Mouse (Mus musculus) embryonic fibroblast, embryonic 13.5 days (primary cell): Measurements from ENCODE around the gene Ly6g5c. TPM values are rescaled to one million over a fixed set of nuclear protein-coding genes. Genes with fewer than 3 reads are reported as not detected.
A peak's percentile ranks its signal among the peaks of the same experiment; 100 is the strongest.

ENCODE experiments used
- H3K27ac ChIP-seq: 2 replicates; pipeline ENCODE4 v1.5.1; 2012; ENCODE audit warnings: low read length, control low read depth, inconsistent platforms; ENCODE audit not compliant: insufficient read depth
- H3K4me1 ChIP-seq: 2 replicates; pipeline ENCODE4 v1.6.1; 2011; ENCODE audit warnings: low read length; ENCODE audit not compliant: control insufficient read depth, insufficient read depth
- H3K4me3 ChIP-seq: 2 replicates; pipeline ENCODE4 v1.5.1; 2011; ENCODE audit warnings: mild to moderate bottlenecking, control low read depth, low read length; ENCODE audit not compliant: insufficient read depth
- CTCF ChIP-seq: IDR thresholded peaks from 2 replicates; pipeline ENCODE4 v1.5.1; 2011; ENCODE audit warnings: mild to moderate bottlenecking, control low read depth, low read length, moderate library complexity, borderline replicate concordance; ENCODE audit not compliant: insufficient read depth
- POLR2A ChIP-seq: IDR thresholded peaks from 2 replicates; pipeline ENCODE4 v1.6.1; 2011; ENCODE audit warnings: low read depth, mild to moderate bottlenecking, control low read depth, low read length, moderate library complexity
- polyA plus RNA-seq: library from polyadenylated mRNA; stranded (reverse); fragments of >200 nt; gene quantifications from 2 replicates; pipeline ENCODE4 v1.2.4, GENCODE M21; 2011; ENCODE audit warnings: low read depth; ENCODE audit not compliant: missing spikeins, insufficient read length

Ly6g5c gene
- polyA plus RNA-seq, 1 experiment, result not detected

DNA sequence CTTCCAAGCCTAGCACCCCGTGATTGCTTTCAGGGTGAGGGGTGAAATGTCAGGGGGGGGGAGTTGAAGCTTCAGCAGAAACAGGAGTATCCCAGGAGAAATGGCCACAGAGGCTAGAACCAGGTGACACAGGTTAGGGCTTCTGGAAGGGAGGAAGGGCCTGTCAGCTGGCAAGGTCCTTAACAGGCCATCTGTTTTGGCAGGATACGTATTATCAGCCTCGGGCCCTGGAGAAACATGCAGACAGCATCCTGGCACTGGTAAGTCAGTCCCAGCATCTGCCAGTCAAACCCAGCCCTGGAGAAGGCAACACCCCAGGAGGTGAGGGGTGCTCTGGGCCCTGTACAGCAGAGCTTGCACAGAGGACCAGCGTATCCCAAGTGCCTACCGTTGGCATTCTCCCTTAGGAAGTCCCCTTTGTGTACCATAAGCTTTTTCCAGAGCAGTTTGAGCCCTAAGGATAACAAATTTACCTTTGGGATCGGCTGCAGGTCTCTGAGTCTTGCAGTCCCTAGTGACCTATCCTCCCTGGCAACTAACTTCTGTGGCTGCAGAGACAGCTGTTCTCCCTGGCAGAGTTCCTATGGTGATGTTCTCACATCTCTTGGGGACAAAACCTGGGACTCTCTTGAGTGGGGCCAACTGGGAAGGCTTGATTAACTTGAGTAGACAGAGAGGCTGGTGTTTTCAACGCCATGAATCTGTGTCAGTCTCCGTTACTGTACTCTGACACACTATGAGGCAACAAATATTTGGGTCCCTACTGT lies 17.7 kb upstream of the Ly6g5c start:
- Histone ChIP-seq H3K4me3 (peak overlapping the region; percentile 94), H3K4me1 (0 out of 2 replicates have a peak, but pooled peaks cover 4% of the 10 kb centered on the region), H3K27ac (no peak overlapping the region)
- TF ChIP-seq CTCF, result no peak
- no peak for TF ChIP-seq POLR2A

DNA sequence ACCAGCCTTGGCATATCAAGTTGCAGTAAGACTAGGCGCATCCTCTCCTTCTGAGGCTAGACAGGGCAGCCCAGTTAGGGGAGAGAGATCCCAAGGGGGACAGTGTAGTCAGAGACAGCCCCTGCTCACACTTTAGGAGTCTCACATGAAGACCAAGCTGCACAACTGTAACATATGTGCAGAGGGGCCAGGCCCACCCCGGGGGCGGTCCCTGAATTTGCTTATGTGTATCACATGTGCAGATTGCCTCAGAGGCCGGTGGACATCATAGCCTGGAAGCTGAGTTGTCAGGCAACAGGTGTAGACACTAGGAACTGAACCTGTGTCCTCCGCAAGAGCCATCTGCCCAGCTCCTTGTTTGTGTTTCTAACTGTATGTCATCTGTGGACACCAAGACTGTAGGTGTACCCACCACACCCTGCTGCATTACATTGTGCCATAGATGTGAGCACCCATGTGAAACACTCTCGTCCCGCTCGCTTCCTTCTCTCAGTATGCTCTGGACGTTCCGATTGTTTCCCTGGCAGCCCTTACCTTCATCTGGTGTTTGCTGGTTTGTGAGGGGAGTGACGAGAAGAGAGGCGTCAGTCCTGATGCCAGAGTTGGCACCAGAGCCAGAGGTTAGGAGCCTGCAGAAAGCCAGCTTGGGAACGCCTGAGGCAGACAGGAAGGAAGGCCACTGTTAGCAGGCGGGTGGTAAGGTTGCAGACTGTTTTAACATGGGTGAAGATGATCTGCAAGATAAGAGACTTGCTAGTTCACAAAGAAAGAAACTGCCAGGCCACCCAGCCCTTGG lies 15.5 kb upstream of the Ly6g5c start:
- Histone ChIP-seq H3K27ac (no peak overlapping the region), H3K4me3 (no peak overlapping the region), H3K4me1 (0 out of 2 replicates have a peak, but pooled peaks cover 4% of the 10 kb centered on the region)
- TF ChIP-seq CTCF (no peak), POLR2A (no peak)

DNA sequence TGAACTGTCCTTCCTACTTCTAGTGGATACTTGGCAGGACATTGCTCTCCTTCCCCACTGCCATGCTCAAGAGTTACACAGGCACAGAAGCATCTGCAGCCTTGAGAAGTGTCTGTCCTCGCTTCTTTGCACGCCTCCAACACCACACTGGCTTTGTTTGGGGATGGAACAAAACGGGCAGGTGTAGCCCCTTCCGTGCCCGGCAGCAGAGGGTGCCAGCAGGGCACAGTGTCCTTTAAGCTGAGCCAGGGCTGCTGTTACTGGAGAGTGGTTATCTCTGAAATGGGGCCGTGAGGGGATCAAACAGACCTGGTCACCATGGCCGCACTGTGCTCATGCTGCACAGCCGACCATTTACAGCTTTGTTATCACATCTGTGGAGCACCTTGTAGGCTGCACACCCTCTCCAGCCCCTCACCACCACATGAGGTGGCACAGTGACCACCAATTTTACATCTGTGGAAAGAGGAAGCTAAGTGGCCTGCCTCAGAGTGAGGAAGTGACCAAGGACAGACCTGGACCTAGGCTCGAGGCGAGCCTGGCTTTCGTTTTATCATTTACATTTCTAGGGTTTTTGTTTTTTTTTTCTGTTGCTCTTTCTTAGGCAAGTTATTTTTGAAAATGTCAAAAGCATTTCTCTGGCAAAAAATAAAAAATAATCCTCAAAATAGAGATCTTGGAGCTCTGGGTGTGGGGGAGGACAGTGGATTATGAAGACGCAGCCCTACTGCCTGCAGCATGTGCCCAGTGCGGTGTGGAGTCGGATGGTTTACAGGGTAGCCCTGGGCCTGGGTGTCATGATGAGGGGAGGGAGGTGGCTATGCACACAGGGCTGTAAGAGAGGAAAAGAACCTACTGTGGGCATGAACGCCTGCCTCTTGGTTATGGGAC lies 13.4 kb upstream of the Ly6g5c start:
- TF ChIP-seq POLR2A (no peak), CTCF (no peak)
- Histone ChIP-seq H3K27ac (no peak overlapping the region), H3K4me1 (0 out of 2 replicates have a peak, but pooled peaks cover 4% of the 10 kb centered on the region), H3K4me3 (no peak overlapping the region)

DNA sequence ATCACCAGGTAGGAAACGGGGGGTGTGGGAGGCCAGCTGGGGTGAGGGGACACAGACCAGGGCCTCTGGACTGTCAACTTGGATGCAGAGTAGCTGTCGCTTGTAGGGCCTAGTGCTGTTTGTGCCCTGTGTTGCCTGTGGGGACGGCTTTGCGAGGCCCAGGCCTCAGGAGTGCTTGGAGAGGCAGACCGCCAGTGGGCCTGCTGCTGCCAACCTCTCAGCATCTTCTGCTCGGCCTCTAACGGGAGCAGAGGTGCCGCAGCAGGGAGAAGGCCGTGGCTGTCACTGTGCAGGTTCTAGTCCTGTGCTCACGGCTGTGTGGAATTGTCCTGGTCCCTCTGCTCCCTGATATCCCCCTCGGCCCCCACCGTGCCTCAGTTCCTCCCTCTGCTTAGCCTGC lies 11.5 kb upstream of the Ly6g5c start:
- no peak overlapping the region for H3K4me3 ChIP-seq
- H3K4me1 ChIP-seq, result no peaks in the 10 kb centered on the region
- H3K27ac ChIP-seq, result no peak overlapping the region
- TF ChIP-seq CTCF (no peak), POLR2A (no peak)

DNA sequence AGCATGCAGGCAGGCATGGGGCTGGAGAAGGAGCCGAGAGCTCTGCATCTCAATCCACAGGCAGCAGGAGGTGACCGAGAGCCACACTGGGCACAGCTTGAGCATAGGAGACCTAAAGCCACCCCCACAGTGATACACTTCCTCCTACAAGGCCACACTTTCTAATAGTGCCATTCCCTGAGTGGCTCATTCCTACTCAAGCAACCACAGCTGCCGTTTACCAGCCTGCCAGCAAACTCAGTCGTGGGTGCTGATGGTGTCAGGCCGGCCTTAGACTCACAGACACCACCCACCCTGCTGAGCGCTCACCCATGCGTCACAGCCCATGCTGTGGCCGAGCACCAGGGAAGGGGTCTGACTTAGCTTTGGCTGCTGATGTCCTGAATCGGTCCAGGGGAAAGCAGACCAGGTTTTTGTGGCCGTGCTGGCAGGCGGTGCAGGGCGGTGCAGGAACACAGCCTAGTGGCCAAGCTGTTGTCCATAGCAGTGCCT lies 10.9 kb upstream of the Ly6g5c start:
- Histone ChIP-seq H3K27ac (no peak overlapping the region), H3K4me1 (no peaks in the 10 kb centered on the region)
- TF ChIP-seq CTCF (no peak), POLR2A (no peak)

DNA sequence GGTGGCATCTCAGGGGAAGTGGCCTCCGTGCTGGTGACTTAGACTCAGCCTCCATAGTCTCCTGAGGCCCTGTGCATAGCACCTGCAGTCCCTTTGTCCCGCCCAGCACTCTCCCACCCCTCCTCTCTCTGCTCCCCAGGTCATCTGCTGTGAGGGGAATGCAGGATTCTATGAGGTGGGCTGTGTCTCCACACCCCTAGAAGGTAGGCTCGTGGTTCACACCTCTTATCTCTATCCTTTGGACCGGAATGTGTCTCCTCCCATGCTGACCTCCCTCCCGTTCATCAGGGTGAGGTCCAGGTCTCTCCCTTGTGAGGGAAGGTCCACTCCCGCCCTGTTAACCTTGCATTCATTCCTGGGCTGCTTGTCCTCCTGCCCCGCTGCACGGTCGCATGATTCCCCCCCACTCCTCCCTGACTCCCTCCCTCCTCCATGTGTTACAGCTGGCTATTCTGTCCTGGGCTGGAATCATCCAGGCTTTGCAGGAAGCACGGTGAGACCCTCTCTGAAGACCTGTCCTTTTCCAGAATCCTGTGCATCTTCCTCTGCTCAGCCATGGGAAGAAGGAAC lies 7.8 kb upstream of the Ly6g5c start:
- no peak overlapping the region for H3K4me3 ChIP-seq
- no peak overlapping the region for H3K27ac ChIP-seq
- no peak for TF ChIP-seq CTCF
- no peak for TF ChIP-seq POLR2A
- H3K4me1 ChIP-seq, result no peaks in the 10 kb centered on the region

More for the DNA sequence above, 10.9 kb upstream of the Ly6g5c start:
- no peak overlapping the region for H3K4me3 ChIP-seq

DNA sequence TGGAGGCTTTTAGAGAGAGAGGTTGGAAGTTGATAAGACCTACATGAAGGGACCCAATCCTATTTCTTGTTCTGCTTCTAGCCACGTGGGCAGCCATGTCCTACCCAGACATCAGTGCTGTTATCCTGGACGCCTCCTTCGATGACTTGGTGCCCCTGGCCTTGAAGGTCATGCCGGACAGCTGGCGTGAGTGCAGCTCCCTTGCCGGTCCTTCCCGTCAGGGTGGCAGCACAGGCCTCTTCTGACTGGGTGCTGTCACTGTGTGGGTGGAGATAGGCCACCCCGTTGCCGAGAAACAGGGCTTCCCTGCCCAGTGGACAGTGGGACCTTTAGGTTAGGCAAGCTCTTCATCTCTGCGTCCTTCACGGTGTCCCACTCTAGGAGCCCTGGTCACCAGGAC lies 6.9 kb upstream of the Ly6g5c start:
- Histone ChIP-seq H3K4me1 (no peaks in the 10 kb centered on the region), H3K27ac (no peak overlapping the region), H3K4me3 (no peak overlapping the region)
- no peak for TF ChIP-seq POLR2A
- no peak for TF ChIP-seq CTCF

DNA sequence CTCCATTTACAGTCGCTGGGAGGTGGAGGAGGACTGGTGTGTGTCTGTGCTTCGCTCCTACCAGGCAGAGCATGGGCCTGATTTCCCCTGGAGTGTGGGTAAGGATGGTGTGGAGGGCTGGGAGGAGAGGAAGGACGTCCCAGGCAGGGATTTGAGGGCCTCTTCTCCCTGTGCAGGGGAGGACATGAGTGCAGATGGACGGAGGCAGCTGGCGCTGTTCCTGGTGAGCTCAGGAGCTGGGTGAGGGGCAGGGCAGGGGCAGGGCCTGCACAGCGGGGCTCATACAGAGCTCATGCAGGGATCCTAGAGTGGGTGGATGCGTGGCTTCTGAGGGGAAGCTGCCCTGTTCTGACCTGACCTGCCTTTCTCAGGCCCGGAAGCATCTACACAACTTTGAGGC lies 5.8 kb upstream of the Ly6g5c start:
- Histone ChIP-seq H3K4me1 (no peaks in the 10 kb centered on the region), H3K27ac (no peak overlapping the region), H3K4me3 (no peak overlapping the region)
- TF ChIP-seq CTCF (no peak), POLR2A (no peak)

DNA sequence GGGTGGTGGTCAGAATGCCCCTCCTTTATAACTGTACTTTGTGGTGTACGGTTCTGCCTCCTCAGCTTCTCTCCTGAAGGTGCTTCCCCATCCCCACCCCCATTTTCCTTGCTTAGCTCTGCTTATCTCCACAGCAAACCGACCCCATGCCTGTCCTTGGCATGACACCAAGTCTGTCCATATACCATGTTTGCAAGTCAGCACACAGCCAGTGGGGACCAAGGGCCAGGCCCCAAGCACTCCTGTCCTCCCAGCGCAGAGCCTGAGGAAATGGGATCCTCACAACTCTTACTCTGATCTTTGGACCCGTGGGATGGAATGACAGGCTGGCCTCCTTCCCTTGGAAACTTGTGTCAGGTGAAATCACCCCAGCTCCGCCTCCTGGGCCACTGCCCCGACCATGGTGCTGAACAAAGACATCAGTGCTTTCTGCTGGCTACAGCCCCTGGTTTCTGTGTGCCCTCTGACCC lies 4.8 kb upstream of the Ly6g5c start:
- no peak for TF ChIP-seq POLR2A
- TF ChIP-seq CTCF, result no peak
- no peak overlapping the region for H3K27ac ChIP-seq
- no peaks in the 10 kb centered on the region for H3K4me1 ChIP-seq
- no peak overlapping the region for H3K4me3 ChIP-seq
